Mouse (Mus musculus) lung, postnatal 10 days (tissue): Measurements from ENCODE around the gene Hoxa4.

Source experiments
- DNase-seq: peaks from one replicate; pipeline ENCODE4 v3.0.0; 2021

Gene Hoxa4

GRCm38 (mm10) chr6:52202362-52203120 is 11.0 kb upstream of the Hoxa4 start:
- DNase-seq = peak; percentile 17

- no peak for DNase-seq
Measured at GRCm38 (mm10) chr6:52201269-52201668, 9.7 kb upstream of the Hoxa4 start.

- no peak for DNase-seq
Measured at GRCm38 (mm10) chr6:52200751-52201250, 9.2 kb upstream of the Hoxa4 start.

GRCm38 (mm10) chr6:52200073-52200750 is 8.7 kb upstream of the Hoxa4 start:
- DNase-seq = peak; percentile 73

GRCm38 (mm10) chr6:52197271-52197670 is 5.7 kb upstream of the Hoxa4 start:
- peak; percentile 87 for DNase-seq

GRCm38 (mm10) chr6:52196811-52197210 is 5.3 kb upstream of the Hoxa4 start:
- DNase-seq = peak; percentile 34

GRCm38 (mm10) chr6:52194690-52195089 is 3.1 kb upstream of the Hoxa4 start:
- no peak for DNase-seq

- peak; percentile 93 for DNase-seq
Measured at GRCm38 (mm10) chr6:52191860-52192550, 452 bp upstream of the Hoxa4 start.

- DNase-seq = peak; percentile 75
Measured at GRCm38 (mm10) chr6:52190410-52190809, 1.1 kb downstream of the Hoxa4 start.

GRCm38 (mm10) chr6:52189909-52190308 is 1.6 kb downstream of the Hoxa4 start:
- no peak for DNase-seq

- peak; percentile 81 for DNase-seq
Measured at GRCm38 (mm10) chr6:52189172-52189591, 2.4 kb downstream of the Hoxa4 start.

GRCm38 (mm10) chr6:52186500-52186899 is 5.1 kb downstream of the Hoxa4 start:
- DNase-seq = no peak

- DNase-seq = no peak
Measured at GRCm38 (mm10) chr6:52185834-52186233, 5.7 kb downstream of the Hoxa4 start.

- DNase-seq = peak; percentile 67
Measured at GRCm38 (mm10) chr6:52185222-52185621, 6.3 kb downstream of the Hoxa4 start.

- no peak for DNase-seq
Measured at GRCm38 (mm10) chr6:52184668-52185067, 6.9 kb downstream of the Hoxa4 start.

GRCm38 (mm10) chr6:52183311-52184080 is 8.1 kb downstream of the Hoxa4 start:
- peak; percentile 68 for DNase-seq

- no peak for DNase-seq
Measured at GRCm38 (mm10) chr6:52182793-52183192, 8.8 kb downstream of the Hoxa4 start.

- DNase-seq = no peak
Measured at GRCm38 (mm10) chr6:52182030-52182429, 9.5 kb downstream of the Hoxa4 start.

- no peak for DNase-seq
Measured at GRCm38 (mm10) chr6:52180726-52181125, 10.8 kb downstream of the Hoxa4 start.

- DNase-seq = no peak
Measured at GRCm38 (mm10) chr6:52180213-52180710, 11.3 kb downstream of the Hoxa4 start.

GRCm38 (mm10) chr6:52179690-52180089 is 11.9 kb downstream of the Hoxa4 start:
- DNase-seq = peak; percentile 31

- peak; percentile 39 for DNase-seq
Measured at GRCm38 (mm10) chr6:52178918-52179665, 12.5 kb downstream of the Hoxa4 start.
